Mouse (Mus musculus): ENCODE measurements around the gene Stk39.

DNA sequence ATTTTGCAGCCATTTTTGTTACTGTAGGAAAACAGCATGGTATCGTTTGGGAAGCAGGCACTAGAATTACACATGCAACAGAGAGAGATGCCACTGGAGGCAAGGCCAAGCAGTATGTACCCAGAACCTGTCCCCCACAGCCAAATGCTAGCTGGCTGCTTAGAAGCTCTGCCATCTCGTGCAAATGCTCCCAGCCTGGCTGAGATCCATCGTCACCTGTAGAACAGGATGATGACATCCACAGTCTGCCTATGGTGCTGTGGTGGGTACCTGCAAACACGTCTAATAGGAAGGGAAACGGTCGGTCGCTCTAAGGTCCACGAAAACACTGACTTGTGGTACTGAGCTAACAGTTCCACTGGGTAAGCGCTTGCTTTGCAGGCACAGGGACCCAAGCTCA is 32.5 kb downstream of the Stk39 start:
- no peak for TF ChIP-seq POLR2A (IDR thresholded peaks at IDR 0.05; ENCODE audit: insufficient read depth, low read depth, low read length)
- no peak for TF ChIP-seq CTCF (IDR thresholded peaks at IDR 0.05; ENCODE audit: insufficient read depth, low read depth, low read length)

Measured in olfactory bulb, adult 2 months (tissue).